Mouse (Mus musculus): Measurements from ENCODE around the gene Dnajc17.

The Dnajc17 gene

GRCm38 (mm10) chr2:119208344-119209175, at the start of gene Dnajc17, which contains the start of gene Zfyve19:
Dnajc17 (minus strand) TSS chr2:119208795.
Zfyve19 (plus strand) TSS chr2:119208617.
- DNase-seq: peak; percentile 93

DNA sequence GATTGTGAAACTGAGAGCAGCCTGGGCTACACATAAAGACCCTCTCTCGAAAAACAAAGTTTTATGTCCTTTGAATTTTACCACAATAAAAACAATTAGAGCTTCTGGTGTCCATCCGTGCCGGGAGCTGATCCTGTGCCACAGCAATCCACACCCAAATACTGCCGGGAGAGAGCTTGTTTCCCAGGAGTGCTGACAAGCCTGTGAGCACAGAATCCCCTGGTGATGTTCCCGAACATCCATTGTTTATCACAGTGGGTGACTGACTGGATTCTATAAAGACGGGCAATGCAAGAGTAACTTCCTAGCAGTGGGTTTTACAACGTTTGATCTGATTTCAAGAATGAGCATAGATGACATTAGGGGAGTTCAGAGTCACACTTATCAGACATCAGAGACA, 46.4 kb upstream of the Dnajc17 start:
- DNase-seq: no peak

DNA sequence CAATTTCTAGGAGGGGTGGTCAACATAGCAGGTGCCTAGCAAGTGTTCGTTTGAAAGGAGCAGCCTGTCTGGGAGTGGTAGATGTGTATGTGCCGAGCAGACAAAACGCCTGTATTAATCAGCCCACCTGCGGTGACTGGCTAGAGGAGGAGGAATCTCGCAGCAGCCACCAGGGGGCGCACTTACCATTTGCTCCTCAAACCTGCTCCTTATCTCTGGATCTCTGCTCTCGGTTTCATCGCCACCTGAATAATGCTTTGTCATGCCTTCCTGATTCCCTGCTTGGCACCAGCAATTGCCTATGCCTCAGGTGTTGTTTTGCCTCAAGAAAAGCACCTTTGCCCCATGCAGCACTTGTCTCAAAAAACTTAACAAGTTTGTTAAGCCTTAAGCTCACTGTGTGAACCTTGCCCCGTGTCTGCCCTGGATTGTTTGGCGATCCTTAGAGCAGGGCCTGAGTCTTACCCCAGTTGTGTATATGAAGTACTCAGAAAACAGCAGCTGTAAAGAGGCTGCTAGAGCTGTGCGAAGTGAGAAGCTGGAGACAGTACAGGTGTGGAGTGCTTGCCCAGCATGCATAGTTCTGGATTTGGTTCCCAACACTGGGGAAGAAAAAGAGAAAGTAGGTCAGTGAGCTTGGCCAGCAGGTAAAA, 42.4 kb upstream of the Dnajc17 start:
- DNase-seq: peak; percentile 88

DNA sequence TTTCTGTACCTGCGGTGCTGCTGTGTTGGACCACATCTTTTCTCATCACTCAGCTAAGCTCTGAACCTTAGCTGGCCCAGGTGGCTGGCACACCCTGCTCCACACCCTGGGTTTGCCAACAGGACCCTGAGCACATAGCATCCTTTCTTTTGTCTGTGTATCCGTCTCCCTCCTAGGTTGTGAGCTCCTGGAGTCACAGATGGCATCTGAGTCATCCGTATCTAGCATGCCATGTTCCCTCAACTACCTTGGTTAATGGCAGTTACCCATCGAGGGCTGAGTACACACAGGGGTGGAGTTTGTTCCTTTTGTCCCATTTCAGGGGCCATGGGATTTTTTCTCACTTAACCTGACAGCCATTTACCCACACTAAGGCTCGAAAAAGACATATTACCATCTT, 41.8 kb upstream of the Dnajc17 start:
- DNase-seq: no peak

DNA sequence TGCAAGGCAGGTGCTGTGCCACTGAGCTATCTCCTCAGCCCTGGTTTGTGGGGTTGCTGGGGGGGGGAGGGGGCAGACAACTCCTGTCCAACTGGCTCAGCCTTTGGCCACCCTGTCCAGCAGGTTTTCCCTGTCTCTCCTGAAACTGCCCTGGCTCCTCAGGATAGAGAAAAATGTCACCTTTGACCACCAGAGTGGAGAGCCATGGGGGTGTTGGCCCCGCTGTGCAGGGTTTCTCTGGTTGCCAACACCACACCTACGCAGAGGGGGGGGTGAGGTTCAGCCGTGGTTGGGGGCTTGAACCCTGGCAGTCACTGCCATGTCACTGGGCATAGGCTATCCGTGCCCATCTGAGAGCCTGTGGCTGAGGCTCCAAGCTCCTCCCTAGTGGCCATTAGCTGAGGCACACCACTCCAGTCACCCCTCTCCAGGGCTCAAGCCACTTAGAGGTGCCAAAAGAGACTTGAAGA, 41.0 kb upstream of the Dnajc17 start:
- no peak for DNase-seq

DNA sequence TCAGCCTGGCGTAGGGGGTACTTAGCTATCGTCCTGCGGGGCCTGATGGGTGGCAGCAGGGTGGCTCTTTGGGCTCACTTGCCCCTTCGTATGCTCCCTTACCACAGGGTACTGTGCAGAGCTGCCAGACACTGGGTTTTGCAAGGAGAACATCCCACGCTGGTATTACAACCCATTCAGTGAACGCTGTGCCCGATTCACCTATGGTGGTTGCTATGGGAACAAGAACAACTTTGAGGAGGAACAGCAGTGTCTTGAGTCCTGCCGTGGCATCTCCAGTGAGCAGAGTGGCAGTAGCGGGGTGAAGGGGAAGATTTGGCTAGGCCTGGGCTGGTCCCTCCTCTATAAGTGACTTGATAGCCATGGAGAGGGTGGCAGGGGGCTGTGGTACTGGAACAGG, 39.3 kb upstream of the Dnajc17 start:
- DNase-seq: no peak

- DNase-seq: no peak
Measured at GRCm38 (mm10) chr2:119245246-119245645, 36.7 kb upstream of the Dnajc17 start.

DNA sequence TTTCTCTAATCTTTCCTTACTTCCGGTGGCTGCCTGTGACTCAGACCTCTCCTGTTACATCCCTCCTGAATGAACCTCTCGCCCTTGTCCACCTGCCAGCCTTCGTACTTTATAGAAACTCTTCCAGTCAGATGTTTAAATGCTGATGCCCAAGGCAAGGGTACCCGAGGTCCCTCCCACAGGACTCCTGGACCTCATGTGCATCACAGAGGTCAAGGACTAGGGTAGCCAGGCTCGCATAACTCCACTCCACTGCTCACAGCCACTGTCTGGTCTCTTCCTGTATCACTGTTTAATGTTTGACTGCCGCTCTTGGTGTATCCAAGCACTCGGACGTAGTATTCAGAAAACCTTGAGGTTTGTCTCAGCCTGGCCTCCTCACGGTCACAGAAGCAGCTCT, 34.0 kb upstream of the Dnajc17 start:
- no peak for DNase-seq

DNA sequence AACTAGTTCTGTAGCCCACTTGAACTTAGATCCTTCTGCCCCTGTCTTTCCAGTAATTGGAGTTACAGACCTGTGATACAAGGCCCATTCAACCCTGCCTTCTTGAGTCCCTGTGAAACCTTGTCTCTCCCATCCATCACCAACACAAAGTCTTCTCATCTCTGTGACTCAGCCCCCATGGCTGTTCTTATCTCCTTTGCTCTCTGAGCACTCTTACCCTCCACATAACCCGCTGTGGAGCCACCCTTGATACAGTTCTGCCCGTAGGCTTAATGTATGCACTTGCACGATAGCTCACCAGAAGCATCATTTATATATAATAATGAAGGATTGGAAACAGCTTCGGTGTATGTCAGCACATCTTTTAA, 32.2 kb upstream of the Dnajc17 start:
- DNase-seq: no peak

DNA sequence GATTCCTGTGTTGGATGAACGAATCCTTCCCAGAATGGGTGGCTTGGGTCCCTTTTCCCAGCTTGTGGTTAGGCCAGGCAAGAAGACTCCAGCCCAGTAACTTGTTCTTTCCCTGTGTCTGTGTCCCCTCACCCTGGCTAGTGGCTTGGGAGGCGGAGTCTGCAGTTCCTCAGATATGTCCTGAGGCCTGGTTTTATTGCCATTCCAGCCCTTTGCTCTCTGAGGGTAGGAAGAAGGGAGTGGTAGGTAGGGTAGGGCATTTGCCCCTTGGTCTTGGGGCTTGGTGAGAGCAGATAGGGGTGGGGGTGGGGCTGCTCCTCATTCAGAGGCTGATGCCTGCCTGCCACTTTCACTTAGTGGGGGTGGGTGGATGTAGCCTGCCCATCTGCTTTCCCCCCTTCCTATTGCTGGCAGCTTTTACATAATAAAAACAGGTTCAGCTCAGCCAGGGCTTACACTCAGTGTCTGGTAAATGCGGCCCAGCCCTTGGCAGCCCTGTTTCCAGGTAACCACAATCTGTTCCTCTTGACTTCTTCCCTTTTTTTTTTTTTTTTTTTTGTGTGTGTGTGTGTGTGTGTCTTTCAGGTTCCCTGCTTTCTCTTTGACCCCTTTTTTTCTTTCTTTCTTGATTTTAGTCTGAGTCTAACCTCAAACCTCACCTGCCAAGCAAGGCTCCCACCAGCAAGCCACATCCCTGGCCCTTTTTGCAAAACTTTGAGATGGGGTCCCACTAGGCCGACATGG, 31.7 kb upstream of the Dnajc17 start:
- no peak for DNase-seq

- no peak for DNase-seq
Measured at GRCm38 (mm10) chr2:119238671-119239070, 30.1 kb upstream of the Dnajc17 start.

DNA sequence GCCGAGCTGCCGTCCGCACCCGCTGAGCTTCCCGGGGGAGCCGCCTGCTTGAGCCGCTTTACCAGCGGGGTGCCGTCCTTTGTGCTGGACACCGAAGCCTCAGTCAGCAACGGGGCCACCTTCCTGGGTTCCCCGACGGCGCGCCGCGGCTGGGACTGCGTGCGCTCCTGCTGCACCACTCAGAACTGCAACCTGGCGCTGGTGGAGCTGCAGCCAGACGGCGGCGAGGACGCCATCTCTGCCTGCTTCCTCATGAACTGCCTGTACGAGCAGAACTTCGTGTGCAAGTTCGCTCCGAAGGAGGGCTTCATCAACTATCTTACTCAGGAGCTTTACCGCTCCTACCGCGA, 29.3 kb upstream of the Dnajc17 start:
- no peak for DNase-seq

- DNase-seq: no peak
Measured at GRCm38 (mm10) chr2:119237210-119237870, 28.7 kb upstream of the Dnajc17 start, which contains the start of gene Spint1. Spint1 (plus strand) TSS chr2:119237362.

- no peak for DNase-seq
Measured at GRCm38 (mm10) chr2:119236682-119237209, 28.2 kb upstream of the Dnajc17 start.

- no peak for DNase-seq
Measured at GRCm38 (mm10) chr2:119229775-119230704, 21.4 kb upstream of the Dnajc17 start, which contains the start of gene Ppp1r14d. Ppp1r14d (minus strand) TSS chr2:119229906.

DNA sequence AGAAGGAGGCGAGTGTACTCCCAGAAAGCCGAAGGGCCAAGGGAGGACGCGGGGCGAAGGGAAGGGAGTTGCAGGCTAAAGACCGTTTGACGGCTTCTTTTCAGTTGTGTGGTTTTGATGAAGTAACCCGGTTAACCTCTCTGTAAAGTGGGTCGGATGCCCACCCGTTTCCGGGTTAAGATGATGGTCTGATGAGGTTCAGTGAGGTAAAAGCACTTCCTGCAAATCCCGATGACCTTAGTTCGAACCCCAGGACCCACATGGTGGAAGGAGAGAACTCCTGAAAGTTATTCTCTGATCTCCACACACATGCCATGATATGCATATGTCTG, 547 bp upstream of the Dnajc17 start:
- DNase-seq: no peak

DNA sequence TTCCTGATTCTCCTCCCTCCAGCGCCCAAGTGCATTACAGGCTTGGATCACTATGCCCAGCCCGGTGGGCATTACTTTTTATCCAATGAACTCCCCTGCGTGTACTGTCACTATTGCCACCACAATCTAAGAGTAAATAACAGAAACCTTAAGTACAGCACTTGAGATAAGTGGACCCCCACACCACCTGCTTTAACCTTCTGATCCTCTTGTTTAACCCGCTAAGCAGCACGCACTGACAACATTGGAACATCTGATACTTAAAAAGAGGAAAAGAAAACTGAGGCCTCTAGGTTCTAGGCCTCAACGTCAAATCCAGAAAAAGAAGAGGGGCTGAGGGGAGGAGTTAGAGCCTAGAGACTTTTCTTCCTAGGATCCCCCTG, 643 bp downstream of the Dnajc17 start:
- no peak for DNase-seq

DNA sequence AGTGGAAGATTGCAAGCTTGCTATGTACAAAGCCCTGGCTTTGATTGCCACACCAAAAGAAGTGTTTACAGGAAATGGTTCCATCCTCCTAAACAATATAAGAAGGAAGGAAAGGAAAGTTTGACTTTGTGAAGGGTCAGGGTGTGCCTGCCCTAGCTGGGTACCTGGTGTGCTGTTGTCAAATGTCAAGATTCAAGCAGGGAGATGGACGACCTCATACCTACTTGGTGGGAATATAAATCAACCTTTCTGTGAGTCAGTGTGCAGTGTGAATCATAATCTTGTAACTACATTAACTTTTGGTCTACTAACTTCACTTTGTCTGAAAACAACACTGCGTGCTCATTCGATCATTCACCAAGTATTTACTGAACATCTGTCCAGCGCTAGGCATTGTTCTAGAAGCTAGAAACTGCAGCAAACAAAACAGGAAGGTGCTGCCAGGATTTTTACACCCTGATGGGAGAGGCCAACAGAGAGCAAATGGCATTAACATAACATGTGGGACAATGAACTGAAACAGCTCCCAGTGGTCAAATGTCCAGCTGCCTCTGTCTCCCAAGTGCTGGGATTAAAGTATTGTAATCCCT, 4.6 kb downstream of the Dnajc17 start:
- no peak for DNase-seq

DNA sequence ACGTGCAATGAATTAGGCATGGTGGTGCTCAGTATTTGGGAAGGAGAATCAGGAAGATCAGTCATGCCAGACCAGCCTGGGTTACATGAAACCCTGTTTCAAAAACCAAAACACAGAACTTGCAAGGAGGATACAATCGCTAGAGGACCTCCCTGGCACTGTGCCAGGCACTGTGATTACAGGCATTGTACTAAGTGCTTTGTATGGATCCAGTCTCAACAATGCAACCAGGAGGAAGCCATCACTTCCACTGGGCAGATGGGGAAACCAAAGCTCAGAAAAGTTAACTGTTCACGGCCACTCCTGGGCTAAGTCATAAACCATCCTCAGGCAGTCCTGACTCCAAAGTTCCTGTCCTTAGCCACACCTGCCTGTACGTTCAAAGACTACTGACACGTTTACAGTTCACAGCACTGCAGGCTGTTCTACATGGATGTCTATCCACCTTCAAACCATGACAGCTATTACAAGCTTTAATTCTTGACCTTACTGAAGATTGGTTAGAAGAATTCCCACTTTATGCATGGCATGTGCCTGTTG, 5.6 kb downstream of the Dnajc17 start:
- DNase-seq: no peak

DNA sequence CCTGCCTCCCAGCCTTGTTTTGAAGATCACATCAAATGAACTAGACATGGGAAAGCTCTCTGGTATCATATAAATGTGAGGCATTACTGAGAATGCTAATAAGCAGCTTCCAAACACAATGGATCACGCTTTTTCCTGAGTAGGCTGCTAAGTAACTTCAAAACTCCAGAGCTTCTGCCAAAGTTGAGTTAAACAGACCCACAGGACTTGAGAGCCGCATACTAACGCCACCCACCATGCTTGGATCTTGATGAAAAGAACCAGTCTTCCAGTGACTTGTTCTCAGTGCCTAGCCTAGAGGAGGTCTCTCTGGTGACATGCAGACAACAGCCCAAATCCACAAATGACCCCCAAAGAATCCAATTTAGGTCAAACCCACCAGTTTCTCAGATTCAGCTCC, 9.7 kb downstream of the Dnajc17 start:
- no peak for DNase-seq

GRCm38 (mm10) chr2:119198049-119198448, 10.5 kb downstream of the Dnajc17 start:
- DNase-seq: no peak

All from thymus, postnatal 25 days (tissue).